19 mouse cellular contexts compared by ENCODE assay signal in genomic region chr4:116157882-116158281, GRCm38 (mm10). TPM values are rescaled to one million over a fixed set of nuclear protein-coding genes. Genes with fewer than 3 reads are reported as not detected.
"Had no signal": no experiment of that assay in that cellular context is flagged by ENCODE, and none has a peak within 500 bp of the region (broad histone marks: within the 10 kb centered on the region; RNA-seq: fewer than 3 reads in every experiment).

No protein-coding gene starts in this region.

- H3K27ac ChIP-seq: hindbrain, embryonic 13.5 days; hindbrain, postnatal 0 days; limb, embryonic 13.5 days; liver, embryonic 14.5 days; midbrain, embryonic 10.5 days; neural tube, embryonic 12.5 days; stomach, postnatal 0 days had no signal

- DNase-seq: layer of hippocampus, postnatal 36 days; left cerebral cortex, postnatal 4 days; lung, adult 18-20 months; lung, postnatal 4 days; midbrain, embryonic 14.5 days had no signal

- H3K4me2 ChIP-seq: hindbrain, embryonic 13.5 days; limb, embryonic 13.5 days; neural tube, embryonic 12.5 days had no signal

- H3K27me3 ChIP-seq: hindbrain, embryonic 13.5 days; limb, embryonic 13.5 days; neural tube, embryonic 12.5 days had no signal

- H3K4me1 ChIP-seq: hindbrain, embryonic 13.5 days; limb, embryonic 13.5 days; midbrain, embryonic 10.5 days; neural tube, embryonic 12.5 days had no signal

- H3K9ac ChIP-seq: hindbrain, embryonic 13.5 days; limb, embryonic 13.5 days; liver, embryonic 14.5 days; neural tube, embryonic 12.5 days had no signal

- H3K4me3 ChIP-seq: hindbrain, embryonic 13.5 days; limb, embryonic 13.5 days; midbrain, embryonic 10.5 days; neural tube, embryonic 12.5 days had no signal

- ATAC-seq: hindbrain, postnatal 0 days had no signal

- H3K9me3 ChIP-seq: hindbrain, embryonic 13.5 days; limb, embryonic 13.5 days; midbrain, embryonic 10.5 days; neural tube, embryonic 12.5 days had no signal

RNA-seq across cellular contexts. Expression of gene Lurap1, which starts 6.7 kb away (rescaled TPM):
- total RNA-seq: megakaryocyte, adult 5-6 weeks had no signal

RNA-seq across cellular contexts. Expression of gene Tspan1, which starts 9.5 kb away (rescaled TPM):
- total RNA-seq: layer of hippocampus, postnatal 36 days; left cerebral cortex, postnatal 4 days; megakaryocyte, adult 5-6 weeks; monocyte, adult 5-6 weeks had no signal
- polyA plus RNA-seq: liver, embryonic 14.5 days; midbrain, embryonic 10.5 days had no signal

RNA-seq across cellular contexts. Expression of gene 1700042G07Rik, which starts 15.3 kb away (rescaled TPM):
- total RNA-seq: hindbrain, postnatal 0 days; layer of hippocampus, postnatal 36 days; left cerebral cortex, postnatal 4 days; liver, adult 2 months; megakaryocyte, adult 5-6 weeks; monocyte, adult 5-6 weeks; neutrophil, adult 5-6 weeks had no signal
- polyA plus RNA-seq: hindbrain, embryonic 13.5 days; hindbrain, postnatal 0 days; intestine, embryonic 14.5 days; large intestine, adult 2 months; limb, embryonic 13.5 days; liver, adult 2 months; liver, embryonic 14.5 days; lung, embryonic 16.5 days; midbrain, embryonic 10.5 days; midbrain, embryonic 14.5 days; neural tube, embryonic 12.5 days; stomach, postnatal 0 days had no signal

RNA-seq across cellular contexts. Expression of gene Gm49337, which starts 15.3 kb away (rescaled TPM):
- total RNA-seq: hindbrain, postnatal 0 days; liver, adult 2 months; neutrophil, adult 5-6 weeks had no signal
- polyA plus RNA-seq: hindbrain, embryonic 13.5 days; hindbrain, postnatal 0 days; intestine, embryonic 14.5 days; large intestine, adult 2 months; limb, embryonic 13.5 days; liver, adult 2 months; liver, embryonic 14.5 days; lung, embryonic 16.5 days; midbrain, embryonic 10.5 days; midbrain, embryonic 14.5 days; neural tube, embryonic 12.5 days; stomach, postnatal 0 days had no signal
